Mouse (Mus musculus) lung, postnatal 4 days (tissue): Measurements from ENCODE around the gene Dpyd.
A peak's percentile ranks its signal among the peaks of the same experiment; 100 is the strongest.

ENCODE experiments used
- DNase-seq, 2 experiments: peaks; one replicate each; pipeline ENCODE4 v3.0.0; 2021

Gene Dpyd

DNA sequence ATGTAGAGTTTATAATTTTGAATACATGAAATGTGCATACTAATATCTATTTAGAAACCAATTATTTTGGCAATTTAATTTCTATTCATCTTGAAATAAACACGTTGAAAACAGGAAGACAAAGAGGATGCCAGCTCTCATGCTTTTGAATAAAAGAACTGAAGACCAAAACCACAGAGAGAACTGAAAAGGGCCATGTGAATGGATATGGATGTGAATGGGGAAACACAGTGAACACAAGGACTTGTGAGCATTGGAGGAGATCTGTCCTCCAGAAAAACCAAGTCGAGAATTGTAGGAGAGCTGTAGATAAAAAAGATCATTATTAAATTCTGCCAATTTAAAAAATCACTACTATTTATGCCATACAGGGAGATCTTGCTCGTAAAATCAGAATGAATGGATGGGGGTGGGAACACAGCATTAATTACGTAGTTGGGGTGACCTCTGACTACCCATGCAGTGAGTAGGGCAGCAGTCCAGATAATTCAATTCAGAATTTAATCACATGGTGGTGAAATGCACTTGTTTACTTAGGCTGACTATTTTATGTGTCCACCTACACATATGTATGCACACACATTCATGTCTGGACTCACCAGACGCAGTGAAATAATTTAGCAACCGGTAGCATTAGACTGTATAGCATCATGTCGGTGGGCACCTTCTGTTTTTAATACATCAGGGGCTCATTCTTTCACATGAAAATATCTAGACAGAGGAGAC is 114.3 kb downstream of the Dpyd start:
- DNase-seq: no peak

DNA sequence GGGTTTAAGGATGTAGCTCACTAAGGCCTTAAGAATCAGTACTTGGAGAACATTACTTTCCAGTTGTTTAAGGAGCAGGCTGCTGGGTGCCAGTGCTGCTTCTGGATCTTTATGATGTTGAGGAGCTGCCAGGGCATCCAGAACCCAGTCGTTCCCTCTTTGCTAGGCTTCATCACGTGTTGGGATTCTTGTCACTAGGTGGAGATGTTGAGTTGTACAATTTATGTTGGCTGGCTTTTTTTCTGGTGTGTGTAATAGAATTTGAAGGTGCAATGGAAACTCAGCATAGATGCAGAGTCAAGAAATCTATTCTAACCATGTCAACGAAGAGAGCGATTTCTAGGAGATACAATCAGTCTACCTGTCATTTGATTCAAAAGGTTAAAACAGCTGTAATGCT is 118.9 kb downstream of the Dpyd start:
- peak in 1 of 2 experiments; percentile 16 for DNase-seq

DNA sequence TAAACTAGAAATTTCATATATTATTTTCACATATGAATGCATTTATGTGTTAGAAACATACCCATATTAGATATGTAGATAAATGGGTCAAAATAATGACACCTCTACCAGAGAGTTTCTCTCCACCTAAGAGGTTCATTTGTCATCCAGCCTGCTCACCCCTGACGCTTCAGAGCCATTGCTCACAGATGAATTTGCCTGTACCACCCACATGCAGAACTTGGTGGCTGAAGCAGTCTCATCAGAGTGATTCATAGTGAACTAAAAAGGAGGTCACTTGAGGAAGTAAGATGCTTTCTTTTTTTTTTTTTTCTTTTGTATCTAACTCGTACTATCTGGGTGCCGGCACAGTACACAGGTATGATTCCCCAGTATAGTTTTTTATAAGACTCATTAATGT is 188.3 kb downstream of the Dpyd start:
- DNase-seq: no peak

DNA sequence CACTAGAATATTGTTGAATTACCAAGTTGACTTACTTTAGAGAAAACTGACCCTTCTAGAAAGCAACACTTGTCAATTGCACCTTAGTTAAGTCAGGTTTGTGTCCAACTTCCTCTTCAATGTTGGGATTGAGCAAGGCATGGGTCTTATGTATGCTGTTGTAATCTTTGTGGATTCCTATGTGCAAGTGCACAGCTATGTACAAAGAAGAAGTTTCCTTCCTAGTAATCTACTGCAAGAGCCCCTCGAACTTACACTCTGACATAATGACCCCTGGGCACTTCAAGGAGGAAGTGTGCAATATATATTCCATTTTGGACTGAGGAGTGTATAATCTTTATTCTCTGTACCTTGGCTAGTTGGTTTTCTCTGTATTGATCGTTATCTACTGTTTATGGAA is 191.7 kb downstream of the Dpyd start:
- no peak for DNase-seq

DNA sequence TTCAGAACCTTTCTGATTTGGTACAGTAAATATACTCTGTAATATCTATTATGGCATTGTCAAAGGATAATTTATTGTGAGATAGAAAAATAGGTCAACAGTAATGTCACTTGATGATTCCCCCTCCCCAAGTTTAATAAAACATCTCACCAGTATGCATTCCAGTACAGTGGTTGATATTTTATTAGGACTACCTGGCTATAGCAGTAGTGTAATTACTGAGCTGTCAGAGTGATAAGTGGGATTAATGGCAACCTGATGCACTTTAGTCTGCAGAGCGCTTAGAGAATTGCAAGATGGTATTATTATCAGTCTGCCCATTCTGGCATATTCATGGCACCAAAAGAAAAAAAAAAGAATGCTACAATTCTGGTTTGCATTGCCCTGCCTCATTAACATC is 194.2 kb downstream of the Dpyd start:
- no peak for DNase-seq

DNA sequence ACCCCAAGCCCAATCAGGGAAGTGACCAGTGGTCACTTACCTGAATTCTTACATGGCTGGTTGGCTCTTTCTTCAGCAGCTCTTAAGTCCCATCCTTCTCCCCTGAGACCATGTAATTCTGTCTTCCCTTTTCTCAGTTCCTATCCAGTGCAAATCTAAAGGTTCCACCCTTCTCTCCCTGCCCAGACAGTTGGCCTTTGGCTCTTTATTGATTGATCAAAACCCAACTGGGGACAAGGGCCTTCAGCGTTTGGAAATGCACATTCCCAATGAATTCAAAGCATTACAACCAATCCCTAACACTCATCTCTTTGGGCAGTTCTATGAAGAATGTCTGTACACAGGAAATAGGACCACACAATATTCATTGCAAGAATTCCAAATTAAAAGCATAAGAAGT is 251.0 kb downstream of the Dpyd start:
- DNase-seq: no peak

DNA sequence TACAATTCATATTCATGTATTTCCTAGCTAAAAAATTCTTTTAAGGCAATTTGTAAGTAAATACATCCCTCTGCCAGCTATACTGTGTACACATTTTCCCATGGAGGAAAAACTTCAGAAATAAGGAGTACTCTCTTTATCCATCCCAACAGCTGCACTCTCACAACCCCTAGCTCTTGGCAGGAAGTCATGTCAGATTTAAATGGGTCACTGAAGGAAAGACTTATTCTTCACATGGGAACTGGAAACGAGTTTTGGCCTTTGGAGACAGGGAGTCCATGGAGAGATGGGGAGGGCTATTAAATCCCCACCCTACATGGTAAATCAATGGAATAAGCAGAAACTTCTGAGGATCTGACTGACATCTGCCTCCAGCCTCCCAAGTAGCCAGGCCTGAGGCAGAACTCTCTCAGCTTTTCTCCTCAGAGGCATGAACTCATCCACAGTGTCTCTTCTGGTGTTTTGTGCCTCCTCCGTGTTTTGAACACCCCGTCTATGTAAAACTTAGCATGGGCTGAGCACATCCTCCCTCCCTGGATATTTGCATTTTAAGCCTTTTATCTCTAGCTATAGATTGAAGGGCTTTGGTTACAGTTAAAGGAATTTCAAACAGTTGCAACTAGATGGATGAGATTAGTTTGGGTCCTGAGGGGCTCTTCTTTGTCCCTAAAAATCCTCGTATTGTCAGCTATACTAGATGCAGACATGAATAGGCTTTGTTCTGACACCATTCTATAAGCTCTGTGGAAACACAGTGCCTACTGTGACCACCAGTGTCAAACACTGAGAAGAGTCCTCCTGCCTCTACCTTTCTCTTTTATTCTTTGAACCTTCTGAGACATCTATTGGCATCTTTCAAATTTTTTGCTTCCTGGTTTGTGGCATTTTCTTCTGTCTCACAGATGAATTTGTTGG is 288.9 kb downstream of the Dpyd start:
- no peak for DNase-seq

DNA sequence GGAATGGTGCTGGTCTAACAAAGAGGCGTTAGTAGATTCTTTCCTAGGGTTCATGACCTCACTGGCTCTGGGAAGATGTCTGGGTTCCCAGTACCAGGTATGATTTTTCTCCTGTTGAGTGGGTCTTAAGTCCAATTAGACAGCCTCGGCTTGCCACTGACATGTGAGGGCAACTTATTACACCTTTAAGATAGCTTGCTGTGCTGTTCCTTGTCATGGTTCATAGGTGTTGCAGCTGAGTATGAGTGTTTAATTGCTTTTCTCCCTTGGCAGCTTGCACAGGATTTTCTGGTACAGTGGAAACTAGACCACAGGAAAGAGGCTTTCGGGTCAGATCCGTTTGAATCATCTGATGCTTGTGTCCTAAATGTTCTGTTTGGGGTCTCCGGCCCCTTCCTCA is 290.8 kb downstream of the Dpyd start:
- DNase-seq: no peak

DNA sequence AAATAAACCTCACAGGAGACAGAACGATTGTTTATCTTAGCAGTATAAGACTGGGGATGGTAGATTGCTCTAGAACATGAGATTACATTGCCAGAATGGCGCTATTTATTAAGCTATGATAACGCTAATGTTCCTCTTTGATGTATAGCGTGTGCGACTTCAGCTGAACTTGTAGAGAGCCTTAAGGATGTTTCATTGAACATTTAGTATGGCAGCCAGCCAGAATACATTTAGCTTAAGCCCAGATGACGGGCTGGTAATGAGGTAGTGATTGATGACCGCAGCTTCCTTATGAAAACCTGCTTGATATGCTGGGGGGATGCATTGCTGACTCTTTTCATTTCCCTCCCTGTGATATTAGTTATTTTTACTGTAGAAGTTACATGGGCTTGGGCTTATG is 293.5 kb downstream of the Dpyd start:
- no peak for DNase-seq

DNA sequence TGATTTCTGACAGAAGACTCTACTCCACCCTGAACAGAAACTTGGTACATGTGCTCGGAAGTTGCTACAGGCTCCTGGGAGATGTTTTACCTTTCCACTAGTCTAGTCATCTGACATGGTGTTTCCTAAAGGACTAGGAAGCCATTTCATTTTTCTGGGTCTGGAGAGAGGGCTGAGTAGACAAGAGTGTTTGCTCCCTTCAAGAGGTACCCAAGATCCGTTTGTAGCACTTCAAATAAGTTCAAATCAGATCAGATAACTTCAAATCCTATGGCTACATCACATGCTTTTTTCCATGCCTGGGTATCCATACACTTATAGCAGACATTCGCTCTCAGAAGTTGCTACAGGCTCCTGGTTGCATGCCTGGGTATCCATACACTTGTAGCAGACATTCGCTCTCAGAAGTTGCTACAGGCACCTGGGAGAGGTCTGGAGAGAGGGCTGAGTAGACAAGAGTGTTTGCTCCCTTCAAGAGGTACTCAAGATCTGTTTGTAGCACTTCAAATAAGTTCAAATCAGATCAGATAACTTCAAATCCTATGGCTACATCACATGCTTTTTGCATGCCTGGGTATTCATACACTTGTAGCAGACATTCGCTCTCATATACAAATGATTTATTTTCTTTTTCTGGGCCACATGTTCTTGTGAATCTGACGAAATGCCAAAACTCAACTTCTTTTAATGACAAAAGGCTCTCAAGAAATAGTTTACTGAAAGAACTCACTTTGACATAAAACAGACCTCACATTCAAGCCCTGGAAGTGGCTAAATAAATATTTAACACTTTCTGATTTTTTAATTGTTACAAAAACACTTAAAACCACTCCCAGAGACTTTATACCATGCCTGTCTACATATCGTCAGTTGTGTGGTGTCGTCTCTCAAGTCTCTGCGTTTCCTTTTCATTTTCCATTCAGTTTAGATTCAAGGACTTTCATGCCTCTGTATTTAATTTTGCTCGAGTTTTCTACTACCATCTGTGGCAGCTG is 307.5 kb downstream of the Dpyd start:
- peak; percentile 38 to 66 for DNase-seq

DNA sequence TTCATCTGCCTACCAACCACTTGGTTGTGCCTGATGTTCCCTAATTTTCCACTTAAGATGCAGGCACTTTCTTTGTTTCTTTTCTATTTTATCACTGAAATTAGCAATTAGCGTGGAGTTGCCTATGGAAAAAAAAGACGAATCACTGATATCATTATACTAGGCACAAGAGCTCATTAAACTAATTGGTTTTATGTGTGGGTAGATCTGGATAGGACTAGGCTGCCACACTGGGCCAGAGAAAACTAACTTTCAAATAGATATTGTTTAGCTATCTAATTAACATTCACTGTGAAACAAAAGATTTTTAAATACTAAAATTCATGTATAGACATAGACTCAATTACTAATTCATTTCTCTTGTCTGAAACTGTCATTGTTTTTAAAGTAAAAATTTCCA is 313.9 kb downstream of the Dpyd start:
- DNase-seq: no peak

DNA sequence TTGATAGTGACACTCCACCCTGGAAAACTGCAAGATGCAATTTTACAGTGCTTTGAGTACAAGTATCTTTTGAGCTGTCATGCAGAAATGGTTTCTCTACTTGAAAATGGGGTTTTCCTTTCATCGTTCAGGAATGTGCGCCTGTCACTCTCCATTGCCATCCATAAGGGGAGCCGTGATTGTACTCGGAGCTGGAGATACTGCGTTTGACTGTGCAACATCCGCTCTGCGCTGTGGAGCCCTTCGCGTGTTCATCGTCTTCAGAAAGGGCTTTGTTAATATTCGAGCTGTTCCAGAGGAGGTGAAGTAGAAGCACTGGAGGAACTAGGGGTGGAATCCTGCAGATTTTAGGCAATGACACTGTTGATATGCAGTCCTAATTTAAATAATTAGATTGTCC is 337.1 kb downstream of the Dpyd start:
- DNase-seq: no peak

DNA sequence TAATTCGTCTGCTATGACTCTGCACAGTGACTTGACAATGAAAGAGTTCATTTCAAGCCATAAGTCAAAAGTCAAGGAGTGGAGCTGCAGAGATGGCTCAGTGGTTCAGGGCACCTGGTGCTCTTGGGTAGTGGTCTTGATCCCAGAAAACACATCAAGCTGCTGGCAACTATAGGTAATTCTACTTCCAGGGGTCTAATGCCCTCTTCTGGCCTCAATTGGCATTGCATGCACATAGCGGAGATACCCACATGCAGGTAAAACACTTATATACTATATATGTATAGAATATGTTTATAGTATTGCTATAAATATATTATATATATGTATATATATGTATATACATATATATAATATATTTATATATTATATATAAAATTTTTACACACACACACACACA is 429.4 kb downstream of the Dpyd start:
- DNase-seq: no peak

DNA sequence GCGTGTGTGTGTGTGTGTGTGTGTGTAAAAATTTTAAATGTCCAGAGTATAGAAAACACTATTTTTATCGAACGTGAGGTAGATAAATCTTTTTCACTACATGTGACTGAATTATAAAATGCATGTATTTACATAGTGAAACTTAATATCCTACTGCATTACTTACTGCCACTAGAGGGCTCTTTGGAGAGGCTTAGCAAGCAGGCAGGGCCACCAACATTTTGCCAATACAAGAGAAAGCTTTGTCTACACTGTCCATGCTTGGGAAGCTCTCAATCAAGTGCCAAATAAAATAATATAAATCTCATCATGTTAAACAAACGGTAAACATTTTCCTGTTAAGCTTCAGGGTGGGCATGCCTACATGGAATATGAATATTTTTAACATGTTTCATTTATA is 429.9 kb downstream of the Dpyd start:
- DNase-seq: no peak

DNA sequence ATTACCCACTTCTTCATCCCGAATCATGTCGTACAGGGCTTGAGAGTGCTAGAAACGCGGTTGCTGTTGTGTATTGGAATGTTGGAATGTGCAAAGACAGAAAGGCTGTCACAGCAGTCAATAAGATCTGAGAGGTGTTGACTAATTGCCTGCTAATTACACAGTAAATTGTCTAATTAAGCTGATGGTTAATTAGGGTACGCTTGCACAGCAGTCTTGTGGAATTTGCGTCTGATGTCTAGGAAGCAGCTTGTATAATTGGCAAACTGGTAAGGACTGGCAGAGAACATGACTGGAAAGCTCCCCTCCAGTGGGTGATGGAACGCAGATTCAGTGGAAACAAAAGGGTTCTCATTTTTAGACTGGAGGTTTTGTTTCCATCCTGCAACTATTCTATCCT is 459.3 kb downstream of the Dpyd start:
- DNase-seq: no peak

DNA sequence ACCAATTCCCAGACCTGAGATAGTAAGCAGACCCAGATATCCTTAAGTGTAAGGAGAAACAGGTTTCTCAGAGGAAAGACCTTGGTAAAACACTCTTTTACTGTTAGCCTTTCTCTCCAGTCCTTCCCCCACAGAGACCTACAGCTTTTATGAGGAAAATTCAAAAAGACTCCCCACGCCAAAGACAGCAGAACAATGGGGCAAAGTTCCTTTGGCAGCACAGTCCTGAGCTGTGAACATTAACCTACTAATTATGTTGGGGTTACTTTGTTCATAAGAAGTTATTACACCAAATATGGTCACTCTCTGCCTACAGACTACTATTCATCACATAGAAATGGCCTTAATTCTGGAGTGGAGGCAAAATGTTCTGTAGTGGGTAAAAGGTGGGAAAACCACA is 480.7 kb downstream of the Dpyd start:
- DNase-seq: no peak

DNA sequence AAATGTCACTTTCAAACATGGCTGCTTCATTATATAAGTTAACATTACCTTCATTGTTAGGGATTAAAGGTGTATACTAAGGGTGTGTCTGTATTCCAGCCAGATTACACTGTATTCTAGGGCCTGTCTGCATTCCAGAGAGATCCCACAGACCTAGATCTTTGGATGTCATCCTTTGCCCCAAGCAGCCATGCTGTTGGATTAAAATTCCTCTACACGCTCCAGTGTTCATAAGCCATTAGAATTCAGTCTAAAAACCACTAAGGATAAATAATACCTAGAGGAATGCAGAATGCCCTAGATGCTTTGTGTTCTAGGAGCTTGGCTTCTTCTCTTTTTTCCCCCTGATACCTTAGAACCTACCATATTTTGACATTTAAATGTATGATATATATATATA is 494.2 kb downstream of the Dpyd start:
- DNase-seq: no peak

DNA sequence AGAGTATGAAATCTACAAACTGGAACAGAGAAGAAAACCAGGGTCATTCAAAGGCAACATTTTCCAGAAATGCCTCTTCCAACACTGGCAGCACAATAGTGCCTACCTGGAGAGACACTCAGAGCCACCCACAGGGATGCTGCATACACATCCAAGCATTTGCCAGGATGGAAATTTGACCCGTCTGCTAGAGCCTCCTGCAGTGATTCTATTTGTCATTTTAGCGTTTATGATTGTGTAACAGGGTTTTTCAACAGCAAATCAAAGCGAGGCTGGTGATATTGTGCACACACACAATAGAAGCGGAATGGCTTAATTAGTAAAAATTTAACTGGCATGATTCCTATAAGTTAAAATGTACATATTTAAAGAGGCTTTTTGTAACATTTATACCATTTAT is 501.3 kb downstream of the Dpyd start:
- DNase-seq: no peak

DNA sequence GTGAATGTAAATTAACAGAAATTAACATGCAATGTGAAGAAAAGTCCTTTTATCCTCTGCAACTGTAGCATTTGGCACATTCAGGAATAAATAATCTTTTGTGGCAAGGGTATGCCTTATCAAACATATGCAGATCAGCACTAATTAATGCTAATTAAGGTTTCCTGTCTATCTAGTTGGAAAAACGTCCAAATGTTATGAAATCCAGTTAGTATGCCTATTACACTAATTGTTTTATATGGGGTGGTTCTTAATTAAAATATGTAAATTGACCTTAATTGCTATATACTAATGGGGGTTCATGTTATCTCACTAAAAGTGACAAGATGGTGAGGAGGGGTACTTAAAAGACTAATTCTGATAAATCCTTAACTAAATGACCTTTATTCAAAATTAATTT is 501.7 kb downstream of the Dpyd start:
- no peak for DNase-seq

DNA sequence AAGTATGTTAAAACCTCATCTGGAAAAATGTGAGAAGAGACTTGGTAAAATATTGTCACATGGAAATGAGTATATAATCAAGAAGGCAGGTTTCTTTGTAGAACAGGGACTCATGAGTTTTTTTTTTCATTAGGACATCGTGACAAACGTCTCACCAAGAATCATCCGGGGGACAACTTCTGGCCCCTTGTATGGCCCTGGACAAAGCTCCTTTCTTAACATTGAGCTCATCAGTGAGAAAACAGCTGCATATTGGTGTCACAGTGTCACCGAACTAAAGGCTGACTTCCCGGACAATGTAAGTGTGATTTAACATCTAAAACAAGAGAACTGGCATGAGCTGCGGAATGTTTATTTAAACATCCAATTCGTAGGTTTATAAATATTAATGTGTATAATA is 502.8 kb downstream of the Dpyd start:
- DNase-seq: no peak

DNA sequence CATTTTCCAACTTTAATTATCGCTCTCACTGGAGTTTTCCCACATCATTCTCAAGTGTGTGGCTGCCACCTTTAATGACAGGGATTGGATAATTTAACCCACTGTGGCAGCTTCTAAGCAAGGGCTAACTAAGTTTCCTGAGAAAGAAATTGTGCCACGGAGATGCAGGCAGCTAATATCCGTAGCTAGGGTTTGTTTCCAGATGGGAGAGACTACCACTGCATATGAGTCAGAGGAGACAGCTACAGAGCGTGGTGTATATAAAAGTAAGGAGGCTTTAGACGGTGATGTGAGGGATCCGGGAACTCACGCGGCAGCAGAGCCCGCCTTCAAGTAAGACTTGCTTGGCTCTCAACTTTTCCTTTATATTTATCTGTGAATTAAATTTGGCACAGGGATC is 505.3 kb downstream of the Dpyd start:
- DNase-seq: no peak

DNA sequence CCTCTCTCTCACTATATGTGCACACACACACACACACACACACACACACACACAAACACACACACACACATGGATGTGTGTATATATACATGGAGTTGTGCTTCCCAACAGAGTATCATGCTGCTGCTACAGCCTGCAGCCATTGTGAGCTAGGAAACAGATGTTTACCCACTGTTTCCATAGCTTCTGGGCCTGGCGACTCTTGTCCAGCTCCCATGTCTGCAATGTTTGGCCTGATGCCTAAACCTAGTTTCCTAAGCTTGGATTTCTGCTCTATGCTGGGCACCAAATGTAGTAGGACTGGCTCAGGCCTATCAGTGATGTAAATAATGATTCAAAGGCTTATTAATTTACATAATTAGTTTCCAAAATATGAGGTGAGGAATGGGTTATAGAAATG is 524.7 kb downstream of the Dpyd start:
- no peak for DNase-seq

DNA sequence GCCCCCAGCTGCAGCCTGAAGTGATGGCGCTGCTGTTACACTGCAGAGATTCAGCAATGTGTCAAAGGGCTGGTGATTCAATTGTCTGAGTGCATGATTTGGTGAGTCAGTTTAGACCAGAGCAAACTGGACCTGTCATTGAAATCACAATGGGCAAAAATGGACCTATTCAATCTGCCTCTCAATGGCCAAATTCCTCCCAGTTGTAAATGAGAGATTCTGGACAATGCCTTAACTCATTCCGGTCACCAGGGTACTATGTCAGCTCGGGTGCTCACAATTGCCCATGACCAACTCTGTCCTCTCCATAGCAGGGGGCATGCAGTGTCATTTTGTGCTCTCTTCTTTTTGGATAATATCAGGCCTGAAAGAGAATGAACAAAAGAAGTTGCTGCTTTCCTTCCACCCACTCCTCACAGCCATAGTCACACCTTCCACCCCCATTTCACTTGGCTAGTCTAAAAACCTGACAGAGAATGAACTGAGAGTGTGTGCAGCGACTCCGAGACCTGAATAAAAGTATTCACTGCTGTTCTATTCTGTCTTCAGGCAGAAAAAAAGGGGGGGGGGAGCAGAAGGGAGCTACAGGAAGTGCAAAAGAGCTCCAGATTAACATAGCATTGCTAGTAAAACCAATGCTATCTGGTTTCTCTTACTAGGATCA is 533.4 kb downstream of the Dpyd start:
- no peak for DNase-seq
